Mouse (Mus musculus): ENCODE measurements around the gene Zfp810. TPM values are rescaled to one million over a fixed set of nuclear protein-coding genes. Genes with fewer than 3 reads are reported as not detected.
A peak's percentile ranks its signal among the peaks of the same experiment; 100 is the strongest.
"Not testable (repeated sequence)": the region's sequence is repeated elsewhere in the genome, so short reads cannot be mapped to it uniquely, and the experiment has no call there.

Gene Zfp810
- polyA plus RNA-seq, 1 experiment from 2014 or later, result 36.1 TPM

DNA sequence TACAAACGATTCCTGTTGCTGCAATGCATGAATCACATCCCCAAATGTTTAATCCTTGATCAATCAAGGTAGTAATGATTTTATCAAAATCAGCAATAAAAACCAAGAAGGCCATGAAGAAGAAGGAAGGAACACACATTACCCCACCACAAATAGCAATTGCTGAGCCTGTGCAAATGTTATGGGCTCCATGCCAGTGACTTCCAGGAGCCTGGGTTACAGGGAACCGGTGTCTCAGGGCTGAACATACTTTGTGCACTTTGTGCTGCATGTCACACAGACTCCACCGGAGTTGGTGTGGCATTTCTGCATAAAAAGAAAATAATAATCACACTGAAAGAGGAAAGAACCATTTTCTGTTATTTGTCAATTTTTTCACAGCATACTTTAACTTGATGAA, 6.6 kb upstream of the Zfp810 start:
- Histone ChIP-seq H3K9me3 (replicated peaks) (no peaks in the 10 kb centered on the region), H3K27ac (no peak overlapping the region), H3K36me3 (no peaks in the 10 kb centered on the region), H3K27me3 (ENCODE audit: low read depth, poor library complexity, severe bottlenecking) (no peaks in the 10 kb centered on the region), H3K4me3 (no peak overlapping the region), H3K4me1 (no peaks in the 10 kb centered on the region)
- WGBS, result 93% methylated on average over 3 of the region's 3 CpGs
- no peak for DNase-seq (ENCODE audit: low spot score)

DNA sequence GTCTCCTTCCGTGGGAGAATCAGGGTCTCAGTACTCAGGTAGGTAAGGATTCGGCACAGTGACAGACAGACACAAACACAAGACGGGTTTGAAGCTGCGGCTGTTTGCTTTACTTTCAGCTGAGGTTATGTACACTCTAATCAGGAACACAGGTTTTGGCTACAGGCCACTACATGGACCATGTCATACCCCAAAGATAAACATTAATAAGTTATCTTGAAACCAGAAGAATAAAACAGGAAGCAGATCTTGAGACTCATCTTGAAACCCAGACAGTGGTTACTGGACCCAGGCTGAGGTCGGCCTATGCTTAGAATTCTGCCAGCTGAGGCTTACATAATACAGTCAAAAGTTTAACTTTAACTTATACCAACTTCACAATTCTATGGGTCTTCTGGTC, 5.8 kb upstream of the Zfp810 start:
- no peaks in the 10 kb centered on the region for H3K36me3 ChIP-seq
- H3K4me3 ChIP-seq, result no peak overlapping the region
- no peaks in the 10 kb centered on the region for H3K9me3 ChIP-seq (replicated peaks)
- H3K27ac ChIP-seq, result no peak overlapping the region
- no peaks in the 10 kb centered on the region for H3K27me3 ChIP-seq (ENCODE audit: low read depth, poor library complexity, severe bottlenecking)
- 90% methylated on average over 5 of the region's 5 CpGs for WGBS
- no peaks in the 10 kb centered on the region for H3K4me1 ChIP-seq
- DNase-seq (ENCODE audit: low spot score), result no peak

DNA sequence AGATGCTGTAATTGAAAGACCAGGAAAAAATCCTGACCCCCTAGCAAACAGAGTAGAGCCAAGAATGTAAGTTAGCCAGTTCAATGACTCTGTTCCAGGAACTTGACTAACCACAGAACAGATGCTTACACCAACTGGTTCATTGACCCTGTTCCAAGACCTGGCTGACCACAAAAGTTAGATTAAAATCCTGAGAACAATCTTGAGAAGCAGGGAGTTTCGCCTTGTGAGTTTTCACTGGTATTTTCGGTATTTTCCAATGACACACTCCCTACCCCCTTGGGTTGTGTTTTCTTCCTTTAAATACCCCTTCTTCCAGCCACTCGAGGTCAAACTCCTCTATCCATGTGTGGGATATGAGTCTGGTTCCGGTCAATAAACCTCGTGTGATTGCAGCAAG, 2.2 kb upstream of the Zfp810 start:
- peaks cover 15% of the 10 kb centered on the region for H3K36me3 ChIP-seq
- H3K4me1 ChIP-seq, result peaks cover 9% of the 10 kb centered on the region
- DNase-seq (ENCODE audit: low spot score), result no peak
- no peaks in the 10 kb centered on the region for H3K9me3 ChIP-seq (replicated peaks)
- H3K27me3 ChIP-seq (ENCODE audit: low read depth, poor library complexity, severe bottlenecking), result no peaks in the 10 kb centered on the region
- H3K27ac ChIP-seq, result no peak overlapping the region
- WGBS, result 93% methylated on average over 5 of the region's 5 CpGs
- H3K4me3 ChIP-seq, result no peak overlapping the region

DNA sequence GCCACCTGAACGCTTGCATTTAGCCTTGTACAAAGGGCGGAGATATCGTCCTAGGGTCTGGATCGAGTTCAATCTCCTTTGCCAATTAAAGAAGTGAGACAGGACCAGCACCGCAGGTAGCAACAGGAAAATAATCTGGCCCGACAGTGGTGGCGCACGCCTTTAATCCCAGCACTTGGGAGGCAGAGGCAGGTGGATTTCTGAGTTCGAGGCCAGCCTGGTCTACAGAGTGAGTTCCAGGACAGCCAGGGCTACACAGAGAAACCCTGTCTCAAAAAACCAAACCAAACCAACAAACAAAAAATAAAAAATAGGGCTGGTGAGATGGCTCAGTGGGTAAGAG, 443 bp upstream of the Zfp810 start:
- WGBS, result 22% methylated on average over 9 of the region's 9 CpGs
- Histone ChIP-seq H3K27ac (peak overlapping the region; percentile 98), H3K36me3 (peaks cover 32% of the 10 kb centered on the region), H3K4me3 (peak overlapping the region; percentile 89)
- not testable (repeated sequence) for H3K4me1 ChIP-seq; H3K27me3 ChIP-seq (ENCODE audit: low read depth, poor library complexity, severe bottlenecking); DNase-seq (ENCODE audit: low spot score); H3K9me3 ChIP-seq (replicated peaks)

DNA sequence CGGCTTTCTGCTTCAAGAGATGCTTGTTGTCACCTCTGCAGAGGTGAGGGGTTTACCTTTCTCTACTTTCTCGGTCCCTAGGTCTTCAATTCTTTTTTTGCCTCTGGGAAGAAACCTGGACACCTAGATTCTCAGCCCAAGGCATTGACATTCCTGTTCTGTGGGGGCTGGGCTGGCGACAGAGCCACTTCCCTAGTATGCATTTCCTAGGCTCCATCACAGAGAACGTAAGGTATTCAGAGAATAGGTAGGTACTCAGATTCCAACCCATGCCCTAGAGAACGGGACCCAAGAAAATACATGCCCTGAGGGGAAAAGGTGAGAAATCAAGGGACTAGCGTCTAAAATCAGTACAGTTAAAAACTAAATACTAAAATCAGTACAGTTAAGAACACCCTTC, 722 bp downstream of the Zfp810 start:
- Histone ChIP-seq H3K27me3 (ENCODE audit: low read depth, poor library complexity, severe bottlenecking) (no peaks in the 10 kb centered on the region), H3K9me3 (replicated peaks) (no peaks in the 10 kb centered on the region), H3K27ac (peak overlapping the region; percentile 98), H3K4me1 (peaks cover 9% of the 10 kb centered on the region), H3K36me3 (peaks cover 44% of the 10 kb centered on the region), H3K4me3 (peak overlapping the region; percentile 89)
- peak; percentile 47 for DNase-seq (ENCODE audit: low spot score)
- 16% methylated on average over 6 of the region's 6 CpGs for WGBS

DNA sequence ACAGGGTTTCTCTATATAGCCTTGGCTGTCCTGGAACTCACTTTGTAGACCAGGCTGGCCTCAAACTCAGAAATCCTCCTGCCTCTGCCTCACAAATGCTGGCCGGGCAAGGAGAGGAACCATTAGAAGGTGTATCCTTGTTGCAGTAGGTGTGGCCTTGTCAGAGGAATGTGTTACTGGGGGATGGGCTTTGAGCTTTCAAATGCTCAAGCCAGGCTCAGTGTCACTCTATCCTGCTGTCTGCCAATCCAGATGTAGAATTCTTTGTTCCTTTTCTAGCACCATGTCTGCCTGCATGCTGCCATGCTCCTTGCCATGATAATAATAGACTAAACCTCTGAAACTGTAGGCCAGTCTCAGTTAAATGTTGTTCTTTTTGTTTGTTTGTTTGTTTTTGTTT, 5.2 kb downstream of the Zfp810 start:
- WGBS, result 100% methylated on average over 1 of the region's 1 CpGs
- Histone ChIP-seq H3K4me3 (no peak overlapping the region), H3K9me3 (replicated peaks) (no peaks in the 10 kb centered on the region), H3K4me1 (peaks cover 9% of the 10 kb centered on the region), H3K36me3 (peaks cover 87% of the 10 kb centered on the region), H3K27me3 (ENCODE audit: low read depth, poor library complexity, severe bottlenecking) (no peaks in the 10 kb centered on the region), H3K27ac (no peak overlapping the region)
- DNase-seq (ENCODE audit: low spot score), result no peak

DNA sequence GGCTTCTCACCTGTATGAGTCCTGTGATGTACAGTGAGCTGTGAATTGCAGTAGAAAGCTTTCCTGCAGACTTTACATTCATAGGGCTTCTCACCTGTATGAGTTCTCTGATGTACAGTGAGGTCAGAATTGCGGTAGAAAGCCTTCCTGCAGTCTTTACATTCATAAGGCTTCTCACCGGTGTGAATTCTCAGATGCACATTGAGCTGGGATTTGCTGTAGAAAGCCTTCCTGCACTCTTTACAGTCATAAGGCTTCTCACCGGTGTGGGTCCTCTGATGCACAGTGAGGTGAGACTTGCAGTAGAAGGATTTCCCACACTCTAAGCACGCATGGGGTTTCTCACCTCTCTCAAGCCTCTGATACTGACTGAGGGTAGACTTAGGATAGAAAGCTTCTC, 28.7 kb downstream of the Zfp810 start:
- Histone ChIP-seq H3K36me3 (peaks cover 95% of the 10 kb centered on the region), H3K4me3 (no peak overlapping the region), H3K9me3 (replicated peaks) (peaks cover 51% of the 10 kb centered on the region), H3K4me1 (no peaks in the 10 kb centered on the region), H3K27me3 (ENCODE audit: low read depth, poor library complexity, severe bottlenecking) (no peaks in the 10 kb centered on the region), H3K27ac (no peak overlapping the region)
- WGBS, result 98% methylated on average over 4 of the region's 4 CpGs
- no peak for DNase-seq (ENCODE audit: low spot score)

DNA sequence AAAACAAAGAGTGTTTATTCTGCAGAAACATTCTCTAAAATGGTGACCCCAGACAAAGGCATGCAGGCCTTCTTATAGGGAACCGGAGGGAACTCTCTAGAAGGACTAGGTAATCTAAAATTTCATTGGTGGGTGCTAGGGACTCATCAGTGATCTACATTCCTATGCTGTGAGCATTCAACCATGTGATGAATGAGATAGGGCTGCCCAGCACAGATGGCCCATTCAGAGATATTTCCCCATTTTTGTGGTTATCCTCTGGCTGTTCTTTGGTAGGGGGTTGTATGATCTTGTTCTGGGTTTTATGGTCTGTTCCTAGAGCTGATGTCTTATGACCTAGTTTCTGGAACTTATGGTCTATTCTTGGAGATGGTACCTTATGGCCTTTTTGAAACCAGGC, 38.6 kb downstream of the Zfp810 start:
- H3K4me1 ChIP-seq, result no peaks in the 10 kb centered on the region
- 95% methylated on average over 1 of the region's 1 CpGs for WGBS
- H3K27me3 ChIP-seq (ENCODE audit: low read depth, poor library complexity, severe bottlenecking), result no peaks in the 10 kb centered on the region
- DNase-seq (ENCODE audit: low spot score), result no peak
- no peaks in the 10 kb centered on the region for H3K9me3 ChIP-seq (replicated peaks)
- H3K27ac ChIP-seq, result no peak overlapping the region
- H3K4me3 ChIP-seq, result no peak overlapping the region
- peaks cover 7% of the 10 kb centered on the region for H3K36me3 ChIP-seq

DNA sequence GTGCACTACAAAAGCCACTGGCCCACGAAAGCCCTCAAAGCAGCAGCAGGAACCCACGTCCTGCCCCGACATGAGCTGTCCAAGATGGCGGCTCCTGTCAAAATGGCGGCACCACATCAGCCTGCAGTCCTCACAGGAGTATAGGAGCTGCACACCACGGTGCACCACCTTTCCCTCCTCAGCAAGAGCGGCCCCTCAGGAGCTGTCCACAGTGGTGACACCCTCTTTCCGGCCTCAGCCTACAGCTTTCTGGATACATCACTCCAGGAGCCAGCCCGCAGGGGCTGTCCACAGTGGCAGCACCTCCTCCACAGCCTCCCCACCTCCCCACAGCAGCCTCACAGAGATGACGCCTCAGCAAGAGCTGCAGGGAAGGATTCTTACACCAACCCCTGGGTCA, 44.8 kb downstream of the Zfp810 start:
- 88% methylated on average over 10 of the region's 10 CpGs for WGBS
- Histone ChIP-seq H3K36me3 (peaks cover 9% of the 10 kb centered on the region), H3K9me3 (replicated peaks) (no peaks in the 10 kb centered on the region), H3K4me3 (no peak overlapping the region), H3K27me3 (ENCODE audit: low read depth, poor library complexity, severe bottlenecking) (no peaks in the 10 kb centered on the region), H3K27ac (no peak overlapping the region), H3K4me1 (peaks cover 8% of the 10 kb centered on the region; the same call in 1 of the 2 replicates)
- no peak for DNase-seq (ENCODE audit: low spot score)

DNA sequence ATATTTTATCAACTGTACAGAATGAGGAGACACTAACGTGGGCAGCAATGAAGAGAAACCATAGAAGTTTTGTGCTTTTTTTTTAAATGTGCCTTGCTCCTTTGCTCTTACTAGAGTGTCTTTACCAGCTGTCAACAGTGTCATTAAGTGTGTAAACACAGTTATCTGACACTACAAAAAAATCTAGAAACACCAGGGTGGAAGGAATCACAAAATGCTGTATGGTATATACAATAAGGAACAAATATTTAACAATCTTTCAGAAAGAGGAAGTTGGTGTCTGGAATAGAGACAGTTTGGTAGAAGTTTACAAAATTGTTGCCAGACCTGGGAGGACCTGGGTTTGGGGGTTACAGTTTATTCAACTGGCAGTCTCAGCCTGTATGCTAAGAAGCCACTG, 45.9 kb downstream of the Zfp810 start:
- H3K4me1 ChIP-seq, result peaks cover 8% of the 10 kb centered on the region; the same call in 1 of the 2 replicates
- no peak for DNase-seq (ENCODE audit: low spot score)
- 92% methylated on average over 1 of the region's 1 CpGs for WGBS

DNA sequence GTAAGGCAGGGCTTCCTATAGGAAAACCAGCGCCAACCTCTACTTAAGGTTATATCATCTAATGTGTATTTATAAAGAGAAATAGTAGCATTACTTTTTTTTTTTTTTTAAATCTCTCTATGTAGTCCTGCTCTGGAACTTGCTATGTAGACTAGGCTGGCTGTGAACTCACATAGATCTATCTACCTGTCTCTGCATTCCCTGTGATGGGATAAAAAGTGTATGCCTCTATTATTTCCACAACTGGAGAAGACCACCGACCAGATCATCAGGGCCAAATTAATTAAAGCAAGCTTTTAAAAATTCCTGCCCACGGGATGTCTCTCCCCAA, 47.4 kb downstream of the Zfp810 start:
- H3K27ac ChIP-seq, result no peak overlapping the region

More for the DNA sequence above, 45.9 kb downstream of the Zfp810 start:
- Histone ChIP-seq H3K9me3 (replicated peaks) (no peaks in the 10 kb centered on the region), H3K4me3 (no peak overlapping the region), H3K36me3 (peaks cover 19% of the 10 kb centered on the region), H3K27ac (no peak overlapping the region), H3K27me3 (ENCODE audit: low read depth, poor library complexity, severe bottlenecking) (no peaks in the 10 kb centered on the region)

DNA sequence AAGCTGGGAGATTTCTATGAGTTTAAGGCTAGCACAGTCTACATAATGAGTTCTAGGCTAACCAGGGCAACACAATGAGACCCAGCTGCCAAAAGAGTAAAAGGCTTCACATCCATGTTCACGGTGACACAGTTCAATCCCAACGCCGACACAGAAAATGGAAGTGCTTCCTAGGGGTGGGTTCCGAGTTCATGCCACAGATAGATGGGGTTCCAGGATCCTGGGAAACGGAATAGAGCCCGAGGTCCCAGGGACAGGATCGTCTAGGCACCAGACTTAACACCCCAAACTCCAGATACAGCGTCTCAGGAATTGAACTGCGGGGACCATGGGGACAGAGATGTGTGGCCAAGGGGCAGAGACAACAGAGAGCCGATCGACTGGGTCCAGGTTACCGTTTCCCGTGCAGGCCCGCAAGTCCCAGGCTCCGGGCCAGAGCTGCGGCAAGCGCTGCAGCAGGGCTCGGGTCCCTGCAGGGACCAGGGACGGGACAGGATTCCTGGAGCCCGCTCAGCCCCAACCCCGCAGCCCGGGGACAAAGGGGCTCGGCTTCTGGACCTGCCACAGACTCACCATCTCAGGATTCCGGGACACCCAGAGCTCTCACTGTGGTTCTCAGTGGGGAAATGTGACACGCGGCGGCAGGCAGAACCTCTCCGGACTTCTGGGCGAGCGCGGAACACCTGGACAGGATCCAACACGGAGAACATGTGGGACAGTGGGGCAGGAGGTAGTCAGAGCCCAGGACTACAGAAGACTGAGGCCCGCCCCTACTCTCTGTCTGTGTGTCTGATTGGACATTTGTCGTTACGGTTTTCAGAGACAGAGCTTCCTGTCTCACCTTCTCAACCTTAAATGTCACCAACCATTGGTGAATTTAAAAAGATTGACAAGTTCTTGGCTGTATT, 48.0 kb downstream of the Zfp810 start, which contains the start of gene Zfp599:
Gene Zfp599, minus strand, starts transcription at position 712 of the 908 bp plus-strand sequence.
- peak within 1 kb of the TSS; percentile 85 for H3K4me3 ChIP-seq
- no peaks in the 10 kb centered on the region for H3K27me3 ChIP-seq (ENCODE audit: low read depth, poor library complexity, severe bottlenecking)
- H3K36me3 ChIP-seq, result peaks cover 41% of the 10 kb centered on the region
- H3K4me1 ChIP-seq, result peaks cover 8% of the 10 kb centered on the region; the same call in 1 of the 2 replicates
- peak; percentile 76 for DNase-seq (ENCODE audit: low spot score)
- 3% methylated on average over 35 of the region's 35 CpGs for WGBS
- peak within 1 kb of the TSS; percentile 92 for H3K27ac ChIP-seq
- 0 out of 2 replicates have a peak, but pooled peaks cover 7% of the 10 kb centered on the region for H3K9me3 ChIP-seq (replicated peaks)

More for the DNA sequence above, 47.4 kb downstream of the Zfp810 start:
- Histone ChIP-seq H3K4me1 (peaks cover 8% of the 10 kb centered on the region; the same call in 1 of the 2 replicates), H3K36me3 (peaks cover 35% of the 10 kb centered on the region), H3K9me3 (replicated peaks) (0 out of 2 replicates have a peak, but pooled peaks cover 7% of the 10 kb centered on the region), H3K27me3 (ENCODE audit: low read depth, poor library complexity, severe bottlenecking) (no peaks in the 10 kb centered on the region), H3K4me3 (peak overlapping the region; percentile 85)
- 25% methylated on average over 3 of the region's 3 CpGs for WGBS
- DNase-seq (ENCODE audit: low spot score), result no peak

DNA sequence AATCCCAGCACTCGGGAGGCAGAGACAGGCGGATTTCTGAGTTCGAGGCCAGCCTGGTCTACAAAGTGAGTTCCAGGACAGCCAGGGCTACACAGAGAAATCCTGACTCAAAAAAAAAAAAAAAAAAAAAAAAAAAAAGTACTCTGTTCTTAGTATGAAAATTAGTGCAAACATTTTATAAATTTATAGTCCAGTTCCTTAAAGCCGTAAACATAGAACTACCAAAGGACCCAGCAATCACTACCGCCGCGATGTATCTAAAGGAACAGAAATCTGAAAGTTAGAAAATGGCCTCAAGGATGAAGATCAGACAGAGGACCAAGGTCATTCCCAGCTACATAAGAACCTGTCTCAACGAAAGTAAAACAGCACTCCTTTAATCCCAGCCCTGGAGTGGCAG, 48.7 kb downstream of the Zfp810 start:
- Histone ChIP-seq H3K4me3 (peak overlapping the region; percentile 85), H3K27ac (peak overlapping the region; percentile 92; the same call in 1 of the 2 replicates), H3K4me1 (peaks cover 8% of the 10 kb centered on the region; the same call in 1 of the 2 replicates), H3K27me3 (ENCODE audit: low read depth, poor library complexity, severe bottlenecking) (no peaks in the 10 kb centered on the region), H3K9me3 (replicated peaks) (0 out of 2 replicates have a peak, but pooled peaks cover 7% of the 10 kb centered on the region), H3K36me3 (peaks cover 47% of the 10 kb centered on the region)
- WGBS, result 87% methylated on average over 8 of the region's 8 CpGs
- DNase-seq (ENCODE audit: low spot score), result no peak

All from limb, embryonic 10.5 days (tissue).